Mouse (Mus musculus) lung, embryonic 14.5 days (tissue): ENCODE data around the gene Tmtc1. TPM values are rescaled to one million over a fixed set of nuclear protein-coding genes. Genes with fewer than 3 reads are reported as not detected.
A peak's percentile ranks its signal among the peaks of the same experiment; 100 is the strongest.

Experiments used
- ATAC-seq: fragments of 200-750 bp; cut with Nextera tagmentation; 2 replicates; pipeline ENCODE4 v1.8.0; 2017; ENCODE audit warnings: mild to moderate bottlenecking, moderate TSS enrichment, moderate library complexity; ENCODE audit not compliant: insufficient read depth
- DNase-seq: peaks from one replicate; pipeline ENCODE4 v3.0.0-alpha.2; 2015
- H3K27ac ChIP-seq: fragments of 300-500 bp; sonication (generic); 2 replicates; pipeline ENCODE4 v1.5.1; 2014; ENCODE audit warnings: low read depth, mild to moderate bottlenecking, moderate library complexity
- H3K27me3 ChIP-seq: fragments of 300-500 bp; sonication (generic); 2 replicates; pipeline ENCODE4 v1.6.1; 2014; ENCODE audit warnings: low read length, control low read depth; ENCODE audit not compliant: insufficient read depth
- H3K36me3 ChIP-seq: fragments of 300-500 bp; sonication (generic); 2 replicates; pipeline ENCODE4 v1.6.1; 2014; ENCODE audit warnings: control low read depth; ENCODE audit not compliant: insufficient read depth
- H3K4me1 ChIP-seq: fragments of 300-500 bp; sonication (generic); 2 replicates; pipeline ENCODE4 v1.6.1; 2014; ENCODE audit warnings: antibody characterized with exemption, control low read depth; ENCODE audit not compliant: insufficient read depth
- H3K4me2 ChIP-seq: fragments of 300-500 bp; sonication (generic); 2 replicates; pipeline ENCODE4 v1.6.1; 2014; ENCODE audit warnings: mild to moderate bottlenecking
- H3K4me3 ChIP-seq: fragments of 300-500 bp; sonication (generic); 2 replicates; pipeline ENCODE4 v1.5.1; 2014; ENCODE audit warnings: low read depth, low read length
- H3K9ac ChIP-seq: fragments of 300-500 bp; sonication (generic); 2 replicates; pipeline ENCODE4 v1.6.1; 2014
- H3K9me3 ChIP-seq: fragments of 300-500 bp; sonication (generic); 2 replicates; pipeline ENCODE4 v1.6.1; 2016; ENCODE audit warnings: low read depth, low read length, control low read depth
- CTCF ChIP-seq: IDR thresholded peaks from 2 replicates; pipeline ENCODE4 v1.5.1; 2016; ENCODE audit warnings: antibody characterized with exemption, low read depth
- WGBS: fragments of 180-500 bp; shearing (Covaris S2); extraction: QIAGEN DNeasy Blood & Tissue Kit; methylation state at CpG from one replicate; pipeline ENCODE4 v1.1.7; 2014; 5-methylcytosine and 5-hydroxymethylcytosine counted together
- polyA plus RNA-seq: library from polyadenylated mRNA; unstranded; fragments of >200 nt; fragmentation: Nextera tagmentation; extraction: Ambion mirVana; gene quantifications from 2 replicates; pipeline ENCODE4 v1.2.1, GENCODE M21; 2014

The Tmtc1 gene
- polyA plus RNA-seq, 1 experiment from 2014 or later, result 3.6 TPM

- DNase-seq (no peak), ATAC-seq (no peak)
- Histone ChIP-seq H3K36me3 (no peaks in the 10 kb centered on the region), H3K9me3 (no peaks in the 10 kb centered on the region), H3K9ac (no peak overlapping the region), H3K4me3 (no peak overlapping the region), H3K4me2 (no peak overlapping the region), H3K27me3 (no peaks in the 10 kb centered on the region), H3K4me1 (no peaks in the 10 kb centered on the region), H3K27ac (no peak overlapping the region)
- WGBS, result 62% methylated on average over 3 of the region's 3 CpGs
- no peak for TF ChIP-seq CTCF
Observed at GRCm38 (mm10) chr6:148375618-148376209, 68.5 kb downstream of the Tmtc1 start.

DNA sequence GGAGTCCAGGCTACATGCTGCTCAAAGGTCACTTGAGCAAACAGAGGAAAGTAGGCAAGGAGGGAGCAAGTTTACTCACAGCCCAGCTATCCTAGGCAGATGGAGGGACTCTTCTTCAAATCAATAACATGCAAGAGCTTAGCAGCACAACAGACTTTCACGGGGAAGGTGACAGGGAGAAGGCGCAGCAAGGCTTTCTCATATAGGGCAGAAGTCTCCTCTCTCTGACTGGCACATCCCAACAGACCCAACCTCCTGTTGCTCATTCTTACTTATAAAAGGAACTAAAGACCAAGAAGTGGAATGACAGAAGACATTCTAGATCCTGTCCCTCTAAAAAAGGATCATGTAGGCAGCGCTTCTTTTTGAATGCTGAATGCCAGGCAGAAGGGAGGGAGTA is 69.2 kb downstream of the Tmtc1 start:
- Histone ChIP-seq H3K27ac (no peak overlapping the region), H3K27me3 (no peaks in the 10 kb centered on the region), H3K4me3 (no peak overlapping the region), H3K4me2 (no peak overlapping the region), H3K9me3 (no peaks in the 10 kb centered on the region), H3K9ac (no peak overlapping the region), H3K36me3 (no peaks in the 10 kb centered on the region), H3K4me1 (no peaks in the 10 kb centered on the region)
- ATAC-seq (no peak), DNase-seq (no peak)
- 80% methylated on average over 3 of the region's 3 CpGs for WGBS
- no peak for TF ChIP-seq CTCF

GRCm38 (mm10) chr6:148373444-148373843 is 70.7 kb downstream of the Tmtc1 start:
- Histone ChIP-seq H3K9me3 (no peaks in the 10 kb centered on the region), H3K9ac (no peak overlapping the region), H3K4me2 (no peak overlapping the region), H3K27me3 (no peaks in the 10 kb centered on the region), H3K36me3 (no peaks in the 10 kb centered on the region), H3K27ac (no peak overlapping the region), H3K4me1 (no peaks in the 10 kb centered on the region), H3K4me3 (no peak overlapping the region)
- no peak for TF ChIP-seq CTCF
- 59% methylated on average over 2 of the region's 2 CpGs for WGBS
- no peak for ATAC-seq
- no peak for DNase-seq

- H3K4me3 ChIP-seq, result no peak overlapping the region
- no peaks in the 10 kb centered on the region for H3K9me3 ChIP-seq
- H3K36me3 ChIP-seq, result no peaks in the 10 kb centered on the region
- no peaks in the 10 kb centered on the region for H3K27me3 ChIP-seq
- no peak overlapping the region for H3K27ac ChIP-seq
- no peak for DNase-seq
- H3K9ac ChIP-seq, result no peak overlapping the region
- peak; percentile 36 for TF ChIP-seq CTCF
- H3K4me1 ChIP-seq, result no peaks in the 10 kb centered on the region
- no peak for ATAC-seq
- no peak overlapping the region for H3K4me2 ChIP-seq
Observed at GRCm38 (mm10) chr6:148371223-148371622, 73.0 kb downstream of the Tmtc1 start.

- no peaks in the 10 kb centered on the region for H3K9me3 ChIP-seq
- H3K4me3 ChIP-seq, result no peak overlapping the region
- H3K36me3 ChIP-seq, result no peaks in the 10 kb centered on the region
- no peaks in the 10 kb centered on the region for H3K4me1 ChIP-seq
- WGBS, result 29% methylated on average over 4 of the region's 4 CpGs
- no peak for TF ChIP-seq CTCF
- no peak overlapping the region for H3K4me2 ChIP-seq
- ATAC-seq, result peak; percentile 6; the same call in 1 of the 2 replicates
- no peak overlapping the region for H3K9ac ChIP-seq
- no peak overlapping the region for H3K27ac ChIP-seq
- no peak for DNase-seq
- no peaks in the 10 kb centered on the region for H3K27me3 ChIP-seq
Observed at GRCm38 (mm10) chr6:148367094-148367539, 77.1 kb downstream of the Tmtc1 start.

- H3K27ac ChIP-seq, result no peak overlapping the region
- TF ChIP-seq CTCF, result no peak
- no peaks in the 10 kb centered on the region for H3K9me3 ChIP-seq
- no peak for DNase-seq
- H3K9ac ChIP-seq, result no peak overlapping the region
- H3K36me3 ChIP-seq, result no peaks in the 10 kb centered on the region
- no peak overlapping the region for H3K4me2 ChIP-seq
- no peak for ATAC-seq
- H3K4me3 ChIP-seq, result no peak overlapping the region
- H3K27me3 ChIP-seq, result no peaks in the 10 kb centered on the region
- H3K4me1 ChIP-seq, result no peaks in the 10 kb centered on the region
- 81% methylated on average over 1 of the region's 1 CpGs for WGBS
Observed at GRCm38 (mm10) chr6:148366629-148367028, 77.6 kb downstream of the Tmtc1 start.

GRCm38 (mm10) chr6:148363162-148363561 is 81.0 kb downstream of the Tmtc1 start:
- Histone ChIP-seq H3K4me3 (no peak overlapping the region), H3K4me2 (no peak overlapping the region), H3K36me3 (no peaks in the 10 kb centered on the region), H3K27me3 (no peaks in the 10 kb centered on the region), H3K9ac (no peak overlapping the region), H3K27ac (peak overlapping the region; percentile 36; the same call in 1 of the 2 replicates), H3K4me1 (no peaks in the 10 kb centered on the region), H3K9me3 (no peaks in the 10 kb centered on the region)
- no peak for TF ChIP-seq CTCF
- DNase-seq (peak; percentile 37), ATAC-seq (peak; percentile 59; the same call in 1 of the 2 replicates)
- 54% methylated on average over 1 of the region's 1 CpGs for WGBS
